Mouse (Mus musculus): ENCODE results near the gene Prdm11. TPM values are rescaled to one million over a fixed set of nuclear protein-coding genes. Genes with fewer than 3 reads are reported as not detected.

Prdm11 gene
- polyA plus RNA-seq, 1 experiment, result 4.3 TPM

DNA sequence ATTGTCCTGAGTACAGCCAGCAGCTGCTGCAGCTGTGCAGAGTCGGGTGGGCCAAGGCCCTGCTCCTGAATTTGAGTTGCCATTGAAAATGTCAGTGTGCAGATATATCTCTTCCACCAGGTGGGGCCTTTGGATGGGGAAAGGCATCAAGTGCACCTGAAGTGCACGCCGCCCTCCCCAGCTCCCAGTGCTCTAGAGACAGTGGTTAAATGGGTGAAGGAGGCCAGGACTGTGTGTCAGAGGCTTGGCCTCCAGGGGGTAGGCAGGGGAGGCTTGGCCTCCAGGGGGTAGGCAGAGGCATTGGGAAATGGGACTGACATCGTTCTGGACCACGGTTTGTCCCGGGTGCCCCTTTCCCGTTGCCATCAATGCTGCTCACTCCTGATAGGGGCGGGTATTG is 79.7 kb downstream of the Prdm11 start:
- Histone ChIP-seq H3K4me3 (ENCODE audit: control insufficient read depth, low read depth, low read length) (no peak overlapping the region), H3K36me3 (ENCODE audit: control insufficient read depth, insufficient read depth, low read length) (no peaks in the 10 kb centered on the region), H3K4me1 (ENCODE audit: control insufficient read depth, insufficient read depth, low read length) (no peaks in the 10 kb centered on the region), H3K27me3 (ENCODE audit: control insufficient read depth, insufficient read depth, low read length) (no peaks in the 10 kb centered on the region), H3K27ac (ENCODE audit: control insufficient read depth, insufficient read depth, low read depth, low read length) (no peak overlapping the region)
- TF ChIP-seq CTCF (IDR thresholded peaks at IDR 0.05; ENCODE audit: control insufficient read depth, insufficient read depth, insufficient replicate concordance, low read depth, low read length) (no peak), POLR2A (IDR thresholded peaks at IDR 0.05; ENCODE audit: control insufficient read depth, low read depth, low read length) (no peak)

DNA sequence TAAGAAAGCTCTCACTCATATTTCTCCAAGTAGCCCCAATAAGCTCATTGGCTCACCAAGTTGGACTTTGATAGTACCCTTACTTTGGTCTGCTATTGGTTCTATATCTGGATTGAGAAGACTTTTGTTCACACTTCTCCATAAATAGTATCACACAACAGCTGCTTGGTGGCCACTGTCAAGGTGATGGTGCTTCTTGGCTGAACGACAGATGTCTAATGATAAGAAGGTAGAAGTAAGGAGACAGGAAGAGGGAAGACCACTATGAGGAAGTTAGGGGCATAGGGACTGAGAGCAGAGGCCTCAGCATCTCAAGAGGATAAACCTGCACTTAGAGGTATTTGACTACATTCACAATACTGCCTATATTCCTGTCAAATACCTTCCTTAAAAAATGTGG is 81.6 kb downstream of the Prdm11 start:
- no peak overlapping the region for H3K27ac ChIP-seq (ENCODE audit: control insufficient read depth, insufficient read depth, low read depth, low read length)
- H3K36me3 ChIP-seq (ENCODE audit: control insufficient read depth, insufficient read depth, low read length), result no peaks in the 10 kb centered on the region
- TF ChIP-seq CTCF (IDR thresholded peaks at IDR 0.05; ENCODE audit: control insufficient read depth, insufficient read depth, insufficient replicate concordance, low read depth, low read length) (no peak), POLR2A (IDR thresholded peaks at IDR 0.05; ENCODE audit: control insufficient read depth, low read depth, low read length) (no peak)
- H3K27me3 ChIP-seq (ENCODE audit: control insufficient read depth, insufficient read depth, low read length), result no peaks in the 10 kb centered on the region
- H3K4me3 ChIP-seq (ENCODE audit: control insufficient read depth, low read depth, low read length), result no peak overlapping the region
- H3K4me1 ChIP-seq (ENCODE audit: control insufficient read depth, insufficient read depth, low read length), result no peaks in the 10 kb centered on the region

DNA sequence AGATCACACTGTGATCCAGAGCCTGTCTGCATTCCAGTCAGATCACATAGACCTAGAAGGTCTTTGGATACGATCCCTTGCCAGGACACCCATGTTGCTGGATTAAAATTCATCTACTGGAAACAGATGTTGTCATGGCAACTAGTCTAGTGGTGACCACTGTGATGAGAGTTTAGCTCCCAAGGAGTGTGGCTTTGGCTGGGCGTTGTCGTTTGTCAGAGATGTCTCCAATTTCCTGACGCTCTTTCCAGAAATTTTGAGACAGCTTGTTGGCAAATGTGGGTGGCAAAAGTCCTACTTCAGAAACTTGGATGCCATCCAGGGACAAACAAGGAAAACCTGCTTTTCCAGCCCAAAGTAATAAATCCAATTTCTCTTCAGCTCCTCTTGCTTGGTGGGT is 87.3 kb downstream of the Prdm11 start:
- no peak overlapping the region for H3K4me3 ChIP-seq (ENCODE audit: control insufficient read depth, low read depth, low read length)
- no peaks in the 10 kb centered on the region for H3K4me1 ChIP-seq (ENCODE audit: control insufficient read depth, insufficient read depth, low read length)
- TF ChIP-seq CTCF (IDR thresholded peaks at IDR 0.05; ENCODE audit: control insufficient read depth, insufficient read depth, insufficient replicate concordance, low read depth, low read length) (no peak), POLR2A (IDR thresholded peaks at IDR 0.05; ENCODE audit: control insufficient read depth, low read depth, low read length) (no peak)
- no peak overlapping the region for H3K27ac ChIP-seq (ENCODE audit: control insufficient read depth, insufficient read depth, low read depth, low read length)
- H3K27me3 ChIP-seq (ENCODE audit: control insufficient read depth, insufficient read depth, low read length), result no peaks in the 10 kb centered on the region
- no peaks in the 10 kb centered on the region for H3K36me3 ChIP-seq (ENCODE audit: control insufficient read depth, insufficient read depth, low read length)

DNA sequence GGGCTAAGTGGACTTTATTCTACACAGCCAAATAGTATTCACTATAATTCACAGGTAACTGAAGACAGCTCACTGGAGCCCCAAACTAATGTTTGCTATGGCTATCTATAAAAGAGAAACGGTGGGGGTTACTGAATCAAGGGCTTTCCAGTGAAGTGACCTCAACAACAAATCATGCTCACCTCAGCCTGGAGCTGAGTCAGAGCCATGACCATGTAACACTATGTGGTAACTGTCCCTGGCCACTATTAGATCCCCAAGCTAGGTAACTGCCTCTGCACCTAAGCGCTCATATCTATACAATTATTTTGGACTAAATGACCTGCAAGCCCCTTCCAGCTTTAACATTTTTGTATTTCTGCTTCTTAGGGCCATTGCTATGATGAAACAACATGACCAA is 89.0 kb downstream of the Prdm11 start:
- Histone ChIP-seq H3K4me1 (ENCODE audit: control insufficient read depth, insufficient read depth, low read length) (no peaks in the 10 kb centered on the region), H3K27ac (ENCODE audit: control insufficient read depth, insufficient read depth, low read depth, low read length) (no peak overlapping the region), H3K36me3 (ENCODE audit: control insufficient read depth, insufficient read depth, low read length) (no peaks in the 10 kb centered on the region), H3K4me3 (ENCODE audit: control insufficient read depth, low read depth, low read length) (no peak overlapping the region), H3K27me3 (ENCODE audit: control insufficient read depth, insufficient read depth, low read length) (no peaks in the 10 kb centered on the region)
- TF ChIP-seq CTCF (IDR thresholded peaks at IDR 0.05; ENCODE audit: control insufficient read depth, insufficient read depth, insufficient replicate concordance, low read depth, low read length), result no peak
- TF ChIP-seq POLR2A (IDR thresholded peaks at IDR 0.05; ENCODE audit: control insufficient read depth, low read depth, low read length), result no peak

DNA sequence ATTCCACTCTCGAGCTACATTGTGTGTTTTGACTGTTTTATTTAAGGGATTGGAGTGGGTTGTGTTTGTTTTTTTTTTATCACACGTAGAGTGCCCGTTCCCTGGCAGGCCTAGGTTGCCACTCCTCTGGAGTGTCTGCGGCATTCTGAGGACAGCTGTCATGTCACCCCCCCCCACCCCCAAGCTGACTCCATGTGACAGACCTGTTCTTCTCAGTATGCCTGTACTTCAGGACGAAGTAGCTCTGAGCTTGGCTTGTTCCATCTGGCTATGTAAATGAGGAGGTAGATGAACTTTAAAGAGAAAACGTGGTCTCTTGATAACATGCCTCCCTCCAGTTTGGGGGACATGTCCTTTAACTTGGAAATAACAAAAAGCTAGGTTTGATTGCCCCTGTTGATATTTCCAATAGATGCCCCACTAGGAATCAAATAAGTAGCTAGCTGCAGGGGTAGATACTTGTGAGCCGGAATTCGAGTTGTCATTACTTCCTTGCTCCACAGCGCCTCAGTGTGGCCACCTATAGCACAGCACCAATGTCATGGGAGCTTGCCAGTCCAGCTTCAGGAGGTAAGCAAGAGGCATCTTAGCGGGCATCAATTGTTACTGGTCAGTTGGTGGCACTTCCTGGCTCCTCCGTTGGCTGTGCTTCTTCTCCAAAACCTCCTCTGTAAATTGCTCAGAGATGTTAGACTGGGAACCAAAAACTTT is 91.4 kb downstream of the Prdm11 start:
- H3K27ac ChIP-seq (ENCODE audit: control insufficient read depth, insufficient read depth, low read depth, low read length), result no peak overlapping the region
- TF ChIP-seq POLR2A (IDR thresholded peaks at IDR 0.05; ENCODE audit: control insufficient read depth, low read depth, low read length), result no peak
- TF ChIP-seq CTCF (IDR thresholded peaks at IDR 0.05; ENCODE audit: control insufficient read depth, insufficient read depth, insufficient replicate concordance, low read depth, low read length), result peak; percentile 93
- H3K4me3 ChIP-seq (ENCODE audit: control insufficient read depth, low read depth, low read length), result no peak overlapping the region
- H3K4me1 ChIP-seq (ENCODE audit: control insufficient read depth, insufficient read depth, low read length), result no peaks in the 10 kb centered on the region
- no peaks in the 10 kb centered on the region for H3K27me3 ChIP-seq (ENCODE audit: control insufficient read depth, insufficient read depth, low read length)
- no peaks in the 10 kb centered on the region for H3K36me3 ChIP-seq (ENCODE audit: control insufficient read depth, insufficient read depth, low read length)

DNA sequence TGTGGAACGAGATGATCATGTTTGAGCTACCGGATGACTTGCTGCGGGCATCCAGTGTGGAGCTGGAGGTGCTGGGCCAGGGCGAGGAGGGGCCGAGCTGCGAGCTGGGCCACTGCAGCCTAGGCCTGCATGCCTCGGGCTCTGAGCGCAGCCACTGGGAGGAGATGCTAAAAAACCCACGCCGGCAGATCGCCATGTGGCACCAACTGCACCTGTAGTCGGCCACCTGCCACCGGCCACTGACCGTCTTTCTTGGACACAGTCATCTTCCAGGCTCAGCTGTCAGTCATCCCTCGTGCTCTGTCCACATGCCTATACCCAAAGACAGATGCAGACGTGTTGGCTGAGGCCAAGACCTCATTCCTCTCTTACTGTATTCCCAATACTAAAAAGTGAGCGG is 92.5 kb downstream of the Prdm11 start:
- TF ChIP-seq CTCF (IDR thresholded peaks at IDR 0.05; ENCODE audit: control insufficient read depth, insufficient read depth, insufficient replicate concordance, low read depth, low read length) (no peak), POLR2A (IDR thresholded peaks at IDR 0.05; ENCODE audit: control insufficient read depth, low read depth, low read length) (no peak)
- Histone ChIP-seq H3K36me3 (ENCODE audit: control insufficient read depth, insufficient read depth, low read length) (no peaks in the 10 kb centered on the region), H3K27ac (ENCODE audit: control insufficient read depth, insufficient read depth, low read depth, low read length) (no peak overlapping the region), H3K4me3 (ENCODE audit: control insufficient read depth, low read depth, low read length) (no peak overlapping the region), H3K4me1 (ENCODE audit: control insufficient read depth, insufficient read depth, low read length) (no peaks in the 10 kb centered on the region), H3K27me3 (ENCODE audit: control insufficient read depth, insufficient read depth, low read length) (no peaks in the 10 kb centered on the region)

DNA sequence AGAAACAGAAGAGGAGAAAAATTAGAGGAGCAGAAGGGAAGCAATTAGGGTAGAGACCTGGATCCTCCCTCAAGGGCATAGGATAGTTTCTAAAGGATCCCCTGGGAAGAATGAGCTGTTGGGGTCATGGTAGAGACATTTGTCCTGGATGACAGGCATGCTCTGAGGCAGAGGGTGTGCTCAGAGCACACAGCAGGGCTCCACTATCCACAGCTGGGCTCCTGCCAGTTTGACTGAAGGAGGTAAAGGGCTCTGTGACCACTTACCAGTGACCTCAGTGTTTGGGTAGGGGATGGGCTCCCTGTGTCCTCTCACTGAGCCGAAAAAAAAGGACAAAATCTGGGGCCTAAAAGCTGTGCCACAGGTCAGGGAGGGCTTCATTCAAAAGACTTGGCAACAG is 96.4 kb downstream of the Prdm11 start:
- H3K4me1 ChIP-seq (ENCODE audit: control insufficient read depth, insufficient read depth, low read length), result no peaks in the 10 kb centered on the region
- H3K27ac ChIP-seq (ENCODE audit: control insufficient read depth, insufficient read depth, low read depth, low read length), result no peak overlapping the region
- no peak for TF ChIP-seq POLR2A (IDR thresholded peaks at IDR 0.05; ENCODE audit: control insufficient read depth, low read depth, low read length)
- TF ChIP-seq CTCF (IDR thresholded peaks at IDR 0.05; ENCODE audit: control insufficient read depth, insufficient read depth, insufficient replicate concordance, low read depth, low read length), result no peak
- H3K36me3 ChIP-seq (ENCODE audit: control insufficient read depth, insufficient read depth, low read length), result no peaks in the 10 kb centered on the region
- H3K4me3 ChIP-seq (ENCODE audit: control insufficient read depth, low read depth, low read length), result no peak overlapping the region
- H3K27me3 ChIP-seq (ENCODE audit: control insufficient read depth, insufficient read depth, low read length), result no peaks in the 10 kb centered on the region

Data from testis, adult 2 months (tissue).